Mouse (Mus musculus) liver, embryonic 14.5 days (tissue): ENCODE data around the gene Lrrc75a. TPM values are rescaled to one million over a fixed set of nuclear protein-coding genes. Genes with fewer than 3 reads are reported as not detected.

Source experiments
- ATAC-seq: fragments of 200-750 bp; cut with Nextera tagmentation; 2 replicates; pipeline ENCODE4 v1.8.0; 2017; ENCODE audit warnings: moderate number of reproducible peaks, mild to moderate bottlenecking, moderate library complexity; ENCODE audit not compliant: insufficient read depth
- DNase-seq, 3 experiments: peaks; one replicate each; pipeline ENCODE4 v3.0.0-alpha.2; 2012 to 2013; ENCODE audit warnings: low read depth in 3 of 3, low spot score in 3 of 3
- H3K27ac ChIP-seq: fragments of 300-500 bp; sonication (generic); 2 replicates; pipeline ENCODE4 v1.5.1; 2014; ENCODE audit warnings: moderate library complexity, mild to moderate bottlenecking, control low read depth, inconsistent platforms
- H3K27me3 ChIP-seq: fragments of 300-500 bp; sonication (generic); 2 replicates; pipeline ENCODE4 v1.6.1; 2014; ENCODE audit warnings: mild to moderate bottlenecking, low read length, moderate library complexity; ENCODE audit not compliant: control insufficient read depth, insufficient read depth
- H3K36me3 ChIP-seq: fragments of 300-500 bp; sonication (generic); replicated peaks from 2 replicates; pipeline ENCODE4 v1.6.1; 2014; ENCODE audit warnings: low read depth; ENCODE audit not compliant: control insufficient read depth, insufficient read depth
- H3K4me1 ChIP-seq, 2 experiments: fragments of 200-500 bp in 1 of 2; fragments of 300-500 bp in 1 of 2; sonication (generic) in 1 of 2; replicated peaks; 2 replicates each; pipeline ENCODE4 v1.6.1; 2012 to 2014; ENCODE audit warnings: antibody characterized with exemption in 1 of 2, inconsistent platforms in 1 of 2, low read length in 1 of 2; ENCODE audit not compliant: control insufficient read depth in 2 of 2, insufficient read depth in 2 of 2
- H3K4me2 ChIP-seq: fragments of 300-500 bp; sonication (generic); 2 replicates; pipeline ENCODE4 v1.6.1; 2014; ENCODE audit warnings: low read depth, mild to moderate bottlenecking, control low read depth, moderate library complexity
- H3K4me3 ChIP-seq, 2 experiments: fragments of 200-500 bp in 1 of 2; fragments of 300-500 bp in 1 of 2; sonication (generic) in 1 of 2; 2 replicates each; pipeline ENCODE4 v1.5.1; 2012 to 2014; ENCODE audit warnings: low read depth in 2 of 2, low read length in 2 of 2, mild to moderate bottlenecking in 2 of 2, control low read depth in 1 of 2, inconsistent platforms in 1 of 2, moderate library complexity in 1 of 2; ENCODE audit not compliant: insufficient read depth in 1 of 2
- H3K9ac ChIP-seq: fragments of 300-500 bp; sonication (generic); replicated peaks from 2 replicates; pipeline ENCODE4 v1.6.1; 2014; ENCODE audit warnings: mild to moderate bottlenecking, control low read depth, moderate library complexity
- H3K9me3 ChIP-seq: fragments of 300-500 bp; sonication (generic); 2 replicates; pipeline ENCODE4 v1.6.1; 2016; ENCODE audit warnings: low read length, mixed read lengths; ENCODE audit not compliant: control insufficient read depth
- CTCF ChIP-seq: IDR thresholded peaks from 2 replicates; pipeline ENCODE4 v1.5.1; 2016; ENCODE audit warnings: antibody characterized with exemption, low read depth, control low read depth
- EP300 ChIP-seq: IDR thresholded peaks from 2 replicates; pipeline ENCODE4 v1.6.1; 2016; ENCODE audit warnings: antibody characterized with exemption, low read depth
- WGBS: fragments of 180-500 bp; shearing (Covaris S2); extraction: QIAGEN DNeasy Blood & Tissue Kit; methylation state at CpG from one replicate; pipeline ENCODE4 v1.1.7; 2014; ENCODE audit not compliant: insufficient replicate concordance; 5-methylcytosine and 5-hydroxymethylcytosine counted together
- polyA plus RNA-seq, 2 experiments: library from polyadenylated mRNA; depleted of rRNA in 1 of 2; stranded (reverse) in 1 of 2; unstranded in 1 of 2; fragments of >200 nt; fragmentation: Nextera tagmentation in 1 of 2; extraction: Ambion mirVana in 1 of 2; gene quantifications; 2 replicates each; pipeline versions ENCODE4 v1.2.1 to v1.2.3; 2012 to 2014

The Lrrc75a gene
- polyA plus RNA-seq, 2 experiments: 0.99 to 1.1 TPM

DNA sequence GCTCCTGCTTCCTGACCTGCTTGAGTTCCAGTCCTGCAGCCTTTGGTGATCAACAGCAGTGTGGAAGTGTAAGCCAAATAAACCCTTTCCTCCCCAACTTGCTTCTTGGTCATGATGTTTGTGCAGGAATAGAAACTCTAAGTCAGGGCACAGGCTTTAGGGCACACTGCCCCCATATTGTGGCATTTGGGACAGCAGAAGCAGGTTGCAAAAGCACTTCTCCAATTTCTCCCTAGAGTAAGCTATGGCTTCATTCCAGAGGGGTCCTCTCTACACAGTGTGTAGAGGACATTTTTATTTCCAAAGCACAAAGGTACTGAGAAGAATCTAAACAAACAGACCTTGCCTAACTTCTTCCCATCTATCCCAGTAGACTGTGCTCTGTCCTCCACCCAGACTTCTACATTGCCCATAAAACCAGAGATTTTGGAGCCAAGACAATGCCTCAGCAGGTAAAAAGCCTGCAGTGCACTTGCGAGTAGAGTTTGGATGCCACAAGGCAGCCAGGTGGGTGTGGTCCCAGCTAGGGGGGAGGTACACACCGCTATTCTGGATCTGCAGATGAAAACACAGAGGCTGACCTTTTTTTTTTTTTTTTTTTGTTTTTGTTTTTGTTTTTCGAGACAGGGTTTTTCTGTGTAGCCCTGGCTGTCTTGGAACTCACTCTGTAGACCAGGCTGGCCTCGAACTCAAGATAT is 26.6 kb downstream of the Lrrc75a start:
- Histone ChIP-seq H3K4me2 (no peak overlapping the region), H3K36me3 (no peaks in the 10 kb centered on the region), H3K9ac (no peak overlapping the region), H3K27me3 (no peaks in the 10 kb centered on the region), H3K4me1 (peaks cover 10 to 16% of the 10 kb centered on the region in 2 experiments; a peak in 3 of 4 replicates), H3K27ac (no peak overlapping the region), H3K4me3 (no peak overlapping the region), H3K9me3 (no peaks in the 10 kb centered on the region)
- ATAC-seq (no peak), DNase-seq (no peak)
- no peak for TF ChIP-seq EP300
- TF ChIP-seq CTCF: no peak
- 51% methylated on average over 4 of the region's 4 CpGs for WGBS

DNA sequence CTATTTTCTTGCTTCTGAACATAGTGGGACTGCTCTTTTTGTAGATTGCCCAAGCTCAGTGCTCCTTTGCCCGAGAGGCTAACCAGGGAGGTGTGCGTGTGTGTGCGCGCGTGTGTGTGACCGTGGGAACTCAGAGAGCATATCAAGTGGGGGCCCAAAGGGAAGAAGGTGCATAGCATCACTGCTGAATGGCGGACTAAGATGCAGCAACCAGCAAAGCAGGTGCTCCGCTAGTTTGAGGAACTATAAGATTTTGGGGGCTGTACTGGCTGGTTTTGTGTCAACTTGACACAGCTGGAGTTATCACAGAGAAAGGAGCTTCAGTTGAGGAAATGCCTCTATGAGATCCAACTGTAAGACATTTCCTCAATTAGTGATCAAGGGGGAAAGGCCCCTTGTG is 27.2 kb downstream of the Lrrc75a start:
- no peak overlapping the region for H3K4me2 ChIP-seq
- TF ChIP-seq EP300 (no peak), CTCF (no peak)
- peaks cover 10 to 16% of the 10 kb centered on the region in 2 experiments; a peak in 3 of 4 replicates for H3K4me1 ChIP-seq
- WGBS: 68% methylated on average over 8 of the region's 8 CpGs
- H3K4me3 ChIP-seq: no peak overlapping the region
- no peaks in the 10 kb centered on the region for H3K9me3 ChIP-seq
- no peaks in the 10 kb centered on the region for H3K36me3 ChIP-seq
- ATAC-seq (no peak), DNase-seq (no peak)
- H3K27me3 ChIP-seq: no peaks in the 10 kb centered on the region
- H3K9ac ChIP-seq: no peak overlapping the region
- H3K27ac ChIP-seq: no peak overlapping the region

DNA sequence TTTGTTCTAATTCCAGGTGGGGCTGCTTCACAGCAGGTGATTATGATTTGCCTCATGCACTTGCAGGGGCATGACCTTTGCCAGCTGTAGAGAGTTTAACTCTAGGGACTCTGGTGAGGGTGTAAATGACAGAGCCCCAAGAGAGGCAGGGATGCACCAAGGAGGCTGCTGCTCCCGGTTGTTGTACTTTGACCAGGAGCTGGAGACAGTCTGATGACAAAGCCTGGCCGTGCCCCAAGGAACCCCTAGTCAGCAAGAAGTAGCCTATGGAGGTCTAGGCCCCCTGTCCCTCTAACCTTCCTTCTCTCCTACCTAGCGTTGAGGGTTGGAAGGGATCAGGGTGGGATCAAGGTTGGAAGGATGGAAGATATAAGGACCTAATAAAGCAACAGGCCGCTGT is 32.9 kb downstream of the Lrrc75a start:
- ATAC-seq (no peak), DNase-seq (no peak)
- WGBS: 85% methylated on average over 4 of the region's 4 CpGs

DNA sequence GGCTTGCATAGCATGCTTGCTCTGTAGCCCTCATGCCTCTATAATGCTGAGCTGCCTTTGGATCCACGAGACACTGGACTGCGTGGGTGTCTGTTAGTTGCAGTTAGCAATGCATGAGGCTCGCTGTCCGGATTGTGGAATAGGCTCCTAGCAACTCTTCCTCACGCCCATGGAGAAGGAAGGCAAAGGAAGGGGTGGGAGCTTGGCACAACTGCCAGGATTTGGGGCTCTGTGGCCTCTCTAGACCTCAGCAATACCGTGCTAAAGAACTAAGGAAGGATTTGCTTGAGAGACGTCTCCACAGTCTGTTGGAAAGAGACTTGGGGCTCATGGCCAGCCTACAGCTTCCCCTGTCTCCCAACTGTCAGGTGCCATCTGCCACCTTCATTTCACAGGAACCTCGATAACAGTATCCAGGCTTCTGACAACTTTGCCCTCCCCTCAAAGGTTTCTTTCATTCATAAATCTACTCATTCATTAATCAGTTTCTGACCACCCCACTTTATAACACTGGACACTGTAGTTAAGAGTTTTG is 33.4 kb downstream of the Lrrc75a start:
- H3K27ac ChIP-seq: no peak overlapping the region
- no peak overlapping the region for H3K4me2 ChIP-seq
- no peak for TF ChIP-seq CTCF
- no peak for TF ChIP-seq EP300
- WGBS: 66% methylated on average over 8 of the region's 8 CpGs
- H3K36me3 ChIP-seq: no peaks in the 10 kb centered on the region
- peaks cover 0 to 3% of the 10 kb centered on the region in 2 experiments; a peak in 2 of 4 replicates for H3K4me1 ChIP-seq
- H3K27me3 ChIP-seq: no peaks in the 10 kb centered on the region
- H3K9me3 ChIP-seq: no peaks in the 10 kb centered on the region
- ATAC-seq: no peak
- H3K9ac ChIP-seq: no peak overlapping the region
- H3K4me3 ChIP-seq: no peak overlapping the region
- DNase-seq: no peak

More for the DNA sequence above, 32.9 kb downstream of the Lrrc75a start:
- Histone ChIP-seq H3K4me3 (no peak overlapping the region), H3K27ac (no peak overlapping the region), H3K9ac (no peak overlapping the region), H3K9me3 (no peaks in the 10 kb centered on the region), H3K4me1 (peaks cover 0 to 3% of the 10 kb centered on the region in 2 experiments; a peak in 2 of 4 replicates), H3K36me3 (no peaks in the 10 kb centered on the region), H3K27me3 (no peaks in the 10 kb centered on the region), H3K4me2 (no peak overlapping the region)
- TF ChIP-seq EP300 (no peak), CTCF (no peak)

DNA sequence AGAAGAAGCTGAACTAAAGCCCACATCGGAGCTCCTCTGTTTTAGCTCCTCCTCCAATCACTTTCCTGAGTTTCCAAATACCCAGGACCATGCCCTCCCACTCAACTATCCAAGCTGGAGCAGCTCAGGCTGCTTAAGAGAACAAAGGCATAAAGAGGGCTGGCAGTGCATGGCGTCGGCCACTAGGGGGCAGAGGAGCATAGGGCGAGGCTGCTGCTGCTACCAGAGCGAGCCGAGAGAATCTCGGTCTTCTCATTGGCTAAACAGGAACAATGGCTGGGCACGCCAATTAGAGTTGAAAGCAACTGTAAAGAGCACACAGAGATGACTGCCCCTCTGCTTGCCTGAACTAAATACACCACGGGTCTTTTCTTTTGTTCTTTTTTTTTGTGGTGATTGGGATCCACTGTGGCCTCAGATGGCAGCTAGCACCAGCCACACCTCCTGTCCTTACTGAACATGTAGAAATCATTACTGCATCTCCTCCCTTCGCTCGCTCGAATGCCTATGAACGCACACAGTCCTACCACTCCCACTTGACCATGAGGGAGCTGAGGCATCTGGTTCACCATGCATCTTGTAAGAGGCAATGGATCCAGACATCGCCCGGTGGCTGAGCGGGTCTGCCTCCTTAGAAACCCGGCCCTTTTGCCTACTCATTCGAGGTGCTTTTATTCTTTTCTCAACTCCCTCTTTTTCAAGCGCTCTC is 34.5 kb downstream of the Lrrc75a start:
- H3K27me3 ChIP-seq: no peaks in the 10 kb centered on the region
- peak; percentile 58 for ATAC-seq
- H3K9me3 ChIP-seq: no peaks in the 10 kb centered on the region
- H3K9ac ChIP-seq: no peak overlapping the region
- no peak overlapping the region for H3K4me2 ChIP-seq
- 34% methylated on average over 19 of the region's 19 CpGs for WGBS
- H3K27ac ChIP-seq: no peak overlapping the region
- no peak overlapping the region for H3K4me3 ChIP-seq
- TF ChIP-seq EP300 (no peak), CTCF (peak; percentile 100)
- no peaks in the 10 kb centered on the region for H3K36me3 ChIP-seq
- DNase-seq: peak; percentile 50 to 67 (median 66)
- peaks cover 0 to 3% of the 10 kb centered on the region in 2 experiments; a peak in 2 of 4 replicates for H3K4me1 ChIP-seq
